Mouse (Mus musculus) urinary bladder, postnatal 0 days (tissue): ENCODE measurements around the gene N4bp2l2. TPM values are rescaled to one million over a fixed set of nuclear protein-coding genes. Genes with fewer than 3 reads are reported as not detected.

Experiments used
- polyA plus RNA-seq: library from polyadenylated mRNA; unstranded; fragments of >200 nt; fragmentation: Nextera tagmentation; extraction: Ambion mirVana; gene quantifications from 2 replicates; pipeline ENCODE4 v1.2.1, GENCODE M21; 2015

Gene N4bp2l2
- polyA plus RNA-seq, result 26.5 and 31.7 TPM in 2 replicates

GRCm38 (mm10) chr5:150666133-150666739 is at the start of gene N4bp2l2:
N4bp2l2 (minus strand) TSS chr5:150666183.

DNA sequence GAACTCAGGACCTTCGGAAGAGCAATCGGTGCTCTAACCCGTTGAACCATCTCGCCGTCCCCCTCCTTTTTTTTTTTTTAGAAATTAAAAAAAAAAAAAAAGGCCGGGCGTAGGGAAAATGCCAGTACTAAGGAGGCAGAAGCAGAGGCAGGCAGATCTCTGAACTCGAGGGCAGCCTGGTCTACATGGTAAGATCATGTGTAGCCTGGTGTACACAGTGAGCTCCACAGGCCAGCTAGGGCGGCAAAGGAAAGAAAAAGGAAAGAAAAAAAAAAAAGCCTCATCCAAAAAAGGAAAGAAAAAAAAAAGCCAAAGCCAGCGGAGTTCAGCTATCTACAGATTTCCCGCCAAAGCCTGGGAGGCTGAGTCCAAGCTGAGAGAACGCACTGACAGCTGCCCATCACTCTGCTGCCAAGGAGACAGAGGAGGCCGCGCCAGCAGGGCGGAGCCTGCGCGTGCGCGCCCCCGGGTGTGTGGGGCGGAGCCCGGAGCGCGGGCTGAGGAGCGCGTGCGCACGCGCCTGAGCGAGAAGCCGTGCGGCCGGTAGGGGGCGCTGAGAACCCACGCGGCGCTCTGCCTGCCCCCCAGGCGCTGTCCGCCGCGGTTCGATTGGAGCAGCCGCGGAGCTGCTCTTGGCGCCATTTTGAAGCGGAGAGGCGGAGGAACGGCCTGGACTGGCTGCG is 7.3 kb upstream of the N4bp2l2 start, which contains the start of gene Pds5b:
Gene Pds5b, plus strand, starts transcription at position 587 of the 683 bp plus-strand sequence.

DNA sequence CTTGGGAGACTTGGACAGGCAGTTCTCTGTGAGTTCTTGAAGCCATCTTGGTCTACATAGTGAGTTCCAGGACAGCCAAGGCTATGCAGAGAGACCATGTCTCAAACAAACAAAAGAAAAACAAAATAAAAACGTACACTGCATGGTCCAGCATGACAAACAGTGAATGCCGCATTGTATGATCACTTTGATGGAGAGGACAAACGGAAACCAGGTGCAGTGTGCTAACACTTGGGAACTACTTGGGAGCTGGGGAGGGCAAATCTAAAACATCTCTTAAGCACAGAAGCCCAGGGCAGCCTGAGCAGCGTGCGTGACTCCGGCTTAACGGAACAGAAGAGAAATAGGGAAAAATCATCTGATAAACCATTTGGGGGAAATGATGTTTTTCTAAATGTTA is 68.9 kb downstream of the N4bp2l2 start, which contains the start of gene N4bp2l1:
Gene N4bp2l1, minus strand, starts transcription at position 101 of the 400 bp plus-strand sequence.

Other genes starting within 250 kb of the N4bp2l2 start
- gene Zar1l, start 148.0 kb downstream of the N4bp2l2 start, polyA plus RNA-seq, result not detected in 2 replicates
- gene Brca2, start 143.6 kb downstream of the N4bp2l2 start, polyA plus RNA-seq, result 6.1 and 6.3 TPM in 2 replicates
- 5.1 and 7.0 TPM in 2 replicates for gene N4bp2l1, start 69.0 kb downstream of the N4bp2l2 start, polyA plus RNA-seq
- 13.3 and 16.1 TPM in 2 replicates for gene Pds5b, start 7.6 kb upstream of the N4bp2l2 start, polyA plus RNA-seq